Mouse (Mus musculus): ENCODE data around the gene Ppp4r3b. TPM values are rescaled to one million over a fixed set of nuclear protein-coding genes. Genes with fewer than 3 reads are reported as not detected.

Gene Ppp4r3b
- polyA plus RNA-seq, 1 experiment from 2014 or later = 90.7 TPM

GRCm38 (mm10) chr11:29181751-29182150 lies 9.1 kb downstream of the Ppp4r3b start:
- H3K4me3 ChIP-seq = no peak overlapping the region
- H3K36me3 ChIP-seq = peaks cover 35% of the 10 kb centered on the region

GRCm38 (mm10) chr11:29188981-29189380 lies 16.3 kb downstream of the Ppp4r3b start:
- no peaks in the 10 kb centered on the region for H3K4me1 ChIP-seq
- no peaks in the 10 kb centered on the region for H3K27me3 ChIP-seq
- H3K9ac ChIP-seq = no peak overlapping the region
- peaks cover 39% of the 10 kb centered on the region for H3K36me3 ChIP-seq
- H3K27ac ChIP-seq = no peak overlapping the region
- no peak for ATAC-seq (ENCODE audit: insufficient number of reproducible peaks, low FRiP score, low TSS enrichment, low read depth)
- no peaks in the 10 kb centered on the region for H3K9me3 ChIP-seq
- H3K4me3 ChIP-seq = no peak overlapping the region
- H3K4me2 ChIP-seq = no peak overlapping the region
- WGBS = 73% methylated on average over 2 of the region's 2 CpGs

More at GRCm38 (mm10) chr11:29181751-29182150, 9.1 kb downstream of the Ppp4r3b start:
- H3K27ac ChIP-seq = no peak overlapping the region
- no peaks in the 10 kb centered on the region for H3K27me3 ChIP-seq
- H3K9me3 ChIP-seq = no peaks in the 10 kb centered on the region
- 86% methylated on average over 5 of the region's 5 CpGs for WGBS
- no peak overlapping the region for H3K9ac ChIP-seq
- no peak for ATAC-seq (ENCODE audit: insufficient number of reproducible peaks, low FRiP score, low TSS enrichment, low read depth)
- H3K4me1 ChIP-seq = no peaks in the 10 kb centered on the region
- no peak overlapping the region for H3K4me2 ChIP-seq

- no peaks in the 10 kb centered on the region for H3K4me1 ChIP-seq
- peaks cover 26% of the 10 kb centered on the region for H3K36me3 ChIP-seq
- ATAC-seq (ENCODE audit: insufficient number of reproducible peaks, low FRiP score, low TSS enrichment, low read depth) = no peak
- WGBS = 81% methylated on average over 5 of the region's 5 CpGs
- no peak overlapping the region for H3K27ac ChIP-seq
- no peak overlapping the region for H3K4me2 ChIP-seq
- no peak overlapping the region for H3K4me3 ChIP-seq
- H3K9ac ChIP-seq = no peak overlapping the region
- H3K27me3 ChIP-seq = no peaks in the 10 kb centered on the region
- no peaks in the 10 kb centered on the region for H3K9me3 ChIP-seq
These were observed 31.0 kb downstream of the Ppp4r3b start for GRCm38 (mm10) chr11:29203653-29204052.

- H3K27ac ChIP-seq = no peak overlapping the region
- H3K9me3 ChIP-seq = no peaks in the 10 kb centered on the region
- peaks cover 22% of the 10 kb centered on the region for H3K36me3 ChIP-seq
- H3K4me3 ChIP-seq = no peak overlapping the region
- no peak for ATAC-seq (ENCODE audit: insufficient number of reproducible peaks, low FRiP score, low TSS enrichment, low read depth)
- H3K27me3 ChIP-seq = no peaks in the 10 kb centered on the region
- 88% methylated on average over 2 of the region's 2 CpGs for WGBS
- H3K9ac ChIP-seq = no peak overlapping the region
- no peaks in the 10 kb centered on the region for H3K4me1 ChIP-seq
- H3K4me2 ChIP-seq = no peak overlapping the region
These were observed 37.1 kb downstream of the Ppp4r3b start for GRCm38 (mm10) chr11:29209774-29210173.

GRCm38 (mm10) chr11:29216196-29216595 lies 43.5 kb downstream of the Ppp4r3b start:
- no peak overlapping the region for H3K9ac ChIP-seq
- no peak overlapping the region for H3K27ac ChIP-seq
- H3K4me1 ChIP-seq = no peaks in the 10 kb centered on the region
- no peak overlapping the region for H3K4me3 ChIP-seq
- WGBS = 93% methylated on average over 2 of the region's 2 CpGs
- H3K27me3 ChIP-seq = no peaks in the 10 kb centered on the region
- ATAC-seq (ENCODE audit: insufficient number of reproducible peaks, low FRiP score, low TSS enrichment, low read depth) = no peak
- H3K36me3 ChIP-seq = peaks cover 55% of the 10 kb centered on the region
- H3K4me2 ChIP-seq = no peak overlapping the region
- H3K9me3 ChIP-seq = no peaks in the 10 kb centered on the region

- no peak for ATAC-seq (ENCODE audit: insufficient number of reproducible peaks, low FRiP score, low TSS enrichment, low read depth)
- no peak overlapping the region for H3K9ac ChIP-seq
- H3K4me2 ChIP-seq = no peak overlapping the region
- H3K9me3 ChIP-seq = no peaks in the 10 kb centered on the region
- no peak overlapping the region for H3K27ac ChIP-seq
- peaks cover 63% of the 10 kb centered on the region for H3K36me3 ChIP-seq
- H3K27me3 ChIP-seq = no peaks in the 10 kb centered on the region
- H3K4me3 ChIP-seq = no peak overlapping the region
- no peaks in the 10 kb centered on the region for H3K4me1 ChIP-seq
These were observed 46.4 kb downstream of the Ppp4r3b start for GRCm38 (mm10) chr11:29219055-29219454.

- no peak overlapping the region for H3K27ac ChIP-seq
- H3K4me3 ChIP-seq = no peak overlapping the region
- WGBS = 94% methylated on average over 5 of the region's 5 CpGs
- H3K9ac ChIP-seq = no peak overlapping the region
- no peak for ATAC-seq (ENCODE audit: insufficient number of reproducible peaks, low FRiP score, low TSS enrichment, low read depth)
- no peak overlapping the region for H3K4me2 ChIP-seq
- peaks cover 54% of the 10 kb centered on the region for H3K36me3 ChIP-seq
- H3K9me3 ChIP-seq = no peaks in the 10 kb centered on the region
- H3K4me1 ChIP-seq = no peaks in the 10 kb centered on the region
- H3K27me3 ChIP-seq = no peaks in the 10 kb centered on the region
These were observed 49.6 kb downstream of the Ppp4r3b start for GRCm38 (mm10) chr11:29222310-29222709.

GRCm38 (mm10) chr11:29224754-29225153 lies 52.1 kb downstream of the Ppp4r3b start:
- WGBS = 76% methylated on average over 2 of the region's 2 CpGs
- no peaks in the 10 kb centered on the region for H3K9me3 ChIP-seq
- H3K4me3 ChIP-seq = no peak overlapping the region
- no peak for ATAC-seq (ENCODE audit: insufficient number of reproducible peaks, low FRiP score, low TSS enrichment, low read depth)
- no peak overlapping the region for H3K9ac ChIP-seq
- H3K27me3 ChIP-seq = no peaks in the 10 kb centered on the region
- no peak overlapping the region for H3K4me2 ChIP-seq
- H3K36me3 ChIP-seq = peaks cover 58% of the 10 kb centered on the region
- no peaks in the 10 kb centered on the region for H3K4me1 ChIP-seq
- H3K27ac ChIP-seq = no peak overlapping the region

GRCm38 (mm10) chr11:29228957-29229356 lies 56.3 kb downstream of the Ppp4r3b start:
- WGBS = 94% methylated on average over 2 of the region's 2 CpGs
- H3K36me3 ChIP-seq = peaks cover 42% of the 10 kb centered on the region
- H3K4me2 ChIP-seq = no peak overlapping the region
- H3K9me3 ChIP-seq = no peaks in the 10 kb centered on the region
- H3K27ac ChIP-seq = no peak overlapping the region
- no peak for ATAC-seq (ENCODE audit: insufficient number of reproducible peaks, low FRiP score, low TSS enrichment, low read depth)
- no peak overlapping the region for H3K4me3 ChIP-seq
- no peaks in the 10 kb centered on the region for H3K4me1 ChIP-seq
- H3K9ac ChIP-seq = no peak overlapping the region
- no peaks in the 10 kb centered on the region for H3K27me3 ChIP-seq

GRCm38 (mm10) chr11:29233569-29233968 lies 60.9 kb downstream of the Ppp4r3b start:
- H3K9me3 ChIP-seq = no peaks in the 10 kb centered on the region
- no peak for ATAC-seq (ENCODE audit: insufficient number of reproducible peaks, low FRiP score, low TSS enrichment, low read depth)
- H3K27ac ChIP-seq = no peak overlapping the region
- H3K4me2 ChIP-seq = no peak overlapping the region
- WGBS = 55% methylated on average over 1 of the region's 1 CpGs
- H3K4me3 ChIP-seq = no peak overlapping the region
- H3K27me3 ChIP-seq = no peaks in the 10 kb centered on the region
- no peaks in the 10 kb centered on the region for H3K4me1 ChIP-seq
- H3K36me3 ChIP-seq = peaks cover 22% of the 10 kb centered on the region
- no peak overlapping the region for H3K9ac ChIP-seq

GRCm38 (mm10) chr11:29237364-29237763 lies 64.7 kb downstream of the Ppp4r3b start:
- Histone ChIP-seq H3K36me3 (peaks cover 6% of the 10 kb centered on the region; the same call in 1 of the 2 replicates), H3K9ac (no peak overlapping the region), H3K27me3 (no peaks in the 10 kb centered on the region), H3K4me2 (no peak overlapping the region), H3K9me3 (no peaks in the 10 kb centered on the region), H3K4me3 (no peak overlapping the region), H3K4me1 (no peaks in the 10 kb centered on the region), H3K27ac (no peak overlapping the region)
- no peak for ATAC-seq (ENCODE audit: insufficient number of reproducible peaks, low FRiP score, low TSS enrichment, low read depth)

- no peak for ATAC-seq (ENCODE audit: insufficient number of reproducible peaks, low FRiP score, low TSS enrichment, low read depth)
- no peak overlapping the region for H3K9ac ChIP-seq
These were observed 65.4 kb downstream of the Ppp4r3b start for GRCm38 (mm10) chr11:29238047-29238446.

GRCm38 (mm10) chr11:29238551-29238950 lies 65.9 kb downstream of the Ppp4r3b start:
- no peak overlapping the region for H3K4me2 ChIP-seq
- WGBS = 85% methylated on average over 3 of the region's 3 CpGs
- no peak overlapping the region for H3K4me3 ChIP-seq
- H3K4me1 ChIP-seq = no peaks in the 10 kb centered on the region
- H3K36me3 ChIP-seq = peaks cover 12% of the 10 kb centered on the region; the same call in 1 of the 2 replicates
- no peak for ATAC-seq (ENCODE audit: insufficient number of reproducible peaks, low FRiP score, low TSS enrichment, low read depth)
- H3K27ac ChIP-seq = no peak overlapping the region
- no peaks in the 10 kb centered on the region for H3K27me3 ChIP-seq
- H3K9me3 ChIP-seq = no peaks in the 10 kb centered on the region
- no peak overlapping the region for H3K9ac ChIP-seq

More at GRCm38 (mm10) chr11:29238047-29238446, 65.4 kb downstream of the Ppp4r3b start:
- Histone ChIP-seq H3K36me3 (peaks cover 11% of the 10 kb centered on the region; the same call in 1 of the 2 replicates), H3K27ac (no peak overlapping the region), H3K9me3 (no peaks in the 10 kb centered on the region), H3K4me3 (no peak overlapping the region), H3K4me1 (no peaks in the 10 kb centered on the region), H3K4me2 (no peak overlapping the region), H3K27me3 (no peaks in the 10 kb centered on the region)

All from limb, embryonic 15.5 days (tissue).